In genomic region chr11:48979251-48979650, GRCm38 (mm10) we compare ENCODE assay signal across 8 mouse cellular contexts. TPM values are rescaled to one million over a fixed set of nuclear protein-coding genes. Genes with fewer than 3 reads are reported as not detected.
A peak's percentile ranks its signal among the peaks of the same experiment; 100 is the strongest.
DNase-seq lines count a peak whose midpoint lies in the region; ATAC-seq and TF ChIP-seq lines count a peak whose summit lies in the region.
"Not testable (repeated sequence)": the region's sequence is repeated elsewhere in the genome, so short reads cannot be mapped to it uniquely, and the experiment has no call there.
"Had no signal": no experiment of that assay in that cellular context is flagged by ENCODE, and none has a peak within 500 bp of the region (broad histone marks: within the 10 kb centered on the region; RNA-seq: fewer than 3 reads in every experiment).

9930111J21Rik1 (minus strand) TSS chr11:48979398.

- no CpG with 5 or more reads among the region's 3 CpGs for WGBS in liver, postnatal 0 days (ENCODE audit: insufficient replicate concordance)

- not testable (repeated sequence) for TF ChIP-seq RAD21 in CH12.LX (IDR thresholded peaks at IDR 0.05; ENCODE audit: low read depth, low read length)

- not testable (repeated sequence) for H3K27me3 ChIP-seq in CH12.LX (replicated peaks); liver, postnatal 0 days (ENCODE audit: insufficient read depth, low read length)

- TF ChIP-seq POLR2A in CH12.LX (IDR thresholded peaks at IDR 0.05; ENCODE audit: low read depth, low read length); bone marrow macrophage, adult 2 months (IDR thresholded peaks at IDR 0.05; ENCODE audit: borderline replicate concordance, low read depth, low read length): not testable (repeated sequence)

- H3K4me2 ChIP-seq in CH12.LX (ENCODE audit: insufficient read depth, low read depth, poor library complexity, severe bottlenecking): peak within 1 kb of the TSS; percentile 16; the same call in 1 of the 2 replicates
- H3K4me2 ChIP-seq in liver, postnatal 0 days (ENCODE audit: low read depth, low read length): not testable (repeated sequence)

- ATAC-seq in erythroid progenitor cell, adult 5-6 weeks (replicated peaks; ENCODE audit: low FRiP score, poor library complexity, severe bottlenecking): peak; percentile 56; the same call in 1 of the 2 replicates
- ATAC-seq in inflammation-experienced regulatory T-cells, adult 6 months: peak; percentile 78
- peak; percentile 64 for ATAC-seq in liver, postnatal 0 days
- peak; percentile 74 for ATAC-seq in megakaryocyte, adult 5-6 weeks (ENCODE audit: poor library complexity, severe bottlenecking)
- ATAC-seq in neutrophil, adult 5-6 weeks (ENCODE audit: extremely low read depth, insufficient number of reproducible peaks, low FRiP score, poor library complexity, severe bottlenecking): peak; percentile 69

- H3K9ac ChIP-seq in CH12.LX (ENCODE audit: insufficient read depth, low read depth): peak within 1 kb of the TSS; percentile 50; the same call in 1 of the 2 replicates
- not testable (repeated sequence) for H3K9ac ChIP-seq in liver, postnatal 0 days (replicated peaks)

- not testable (repeated sequence) for TF ChIP-seq EP300 in CH12.LX (IDR thresholded peaks at IDR 0.05; ENCODE audit: low read length); liver, postnatal 0 days (IDR thresholded peaks at IDR 0.05; ENCODE audit: low read depth)

- H3K4me1 ChIP-seq in CH12.LX (ENCODE audit: control insufficient read depth in 1 of 2, insufficient read depth in 2 of 2); bone marrow macrophage, adult 2 months (ENCODE audit: control insufficient read depth, insufficient read depth, low read length); liver, postnatal 0 days (ENCODE audit: insufficient read depth): not testable (repeated sequence)

- not testable (repeated sequence) for H3K36me3 ChIP-seq in CH12.LX (replicated peaks in 1 of 2; ENCODE audit: control insufficient read depth in 1 of 2, insufficient read depth in 1 of 2, low read length in 1 of 2); liver, postnatal 0 days (replicated peaks; ENCODE audit: insufficient read depth, low read length)

- in situ Hi-C loops in CH12.LX (cut with MboI; ENCODE audit: low pct_ligation_motif_present, low pct_unique_long_range_greater_than_20kb, low sequenced_read_pairs): not testable (repeated sequence)

- H3K4me3 ChIP-seq in CH12.LX (replicated peaks in 1 of 3; ENCODE audit: low read depth in 2 of 3, low read length in 2 of 3, poor library complexity in 1 of 3); liver, postnatal 0 days (ENCODE audit: low read depth, low read length): not testable (repeated sequence)
- peak within 1 kb of the TSS; percentile 24 for H3K4me3 ChIP-seq in bone marrow macrophage, adult 2 months (ENCODE audit: insufficient read depth, low read length)

- not testable (repeated sequence) for TF ChIP-seq CTCF in CH12.LX (conservative IDR thresholded peaks at IDR 0.05 in 1 of 2, IDR thresholded peaks at IDR 0.05 in 1 of 2; ENCODE audit: low read depth in 2 of 2, low read length in 2 of 2); bone marrow macrophage, adult 2 months (IDR thresholded peaks at IDR 0.05; ENCODE audit: low read depth, low read length); liver, postnatal 0 days (IDR thresholded peaks at IDR 0.05; ENCODE audit: low read depth)

- H3K9me3 ChIP-seq in CH12.LX (replicated peaks; ENCODE audit: low read length); liver, postnatal 0 days (ENCODE audit: low read length): not testable (repeated sequence)

- H3K79me2 ChIP-seq in CH12.LX (replicated peaks; ENCODE audit: control insufficient read depth, extremely low read depth, insufficient read depth, poor library complexity, severe bottlenecking): not testable (repeated sequence)

- DNase-seq in CH12.LX (ENCODE audit: extremely low read depth); liver, postnatal 0 days: not testable (repeated sequence)

- dilution Hi-C loops in CH12.LX (cut with MboI; ENCODE audit: extremely low pct_ligation_motif_present, extremely low pct_unique_long_range_greater_than_20kb, low sequenced_read_pairs): not testable (repeated sequence)

- H3K27ac ChIP-seq in CH12.LX (ENCODE audit: insufficient read depth, low read depth): peak within 1 kb of the TSS; percentile 67
- peak within 1 kb of the TSS; percentile 56 for H3K27ac ChIP-seq in bone marrow macrophage, adult 2 months (ENCODE audit: insufficient read depth, low read depth, low read length)
- H3K27ac ChIP-seq in liver, postnatal 0 days (ENCODE audit: low read depth): not testable (repeated sequence)

RNA-seq across cellular contexts. Expression of gene 9930111J21Rik1, which starts in this region (rescaled TPM):
- total RNA-seq in CH12.LX (2012; rRNA removed) (6.4 and 7.4 TPM in 2 replicates), CH12.LX (2014; rRNA removed) (3.4 and 4.3 TPM in 2 replicates)
- 6.0 and 7.8 TPM in 2 replicates for polyA plus RNA-seq in CH12.LX (2012; ENCODE audit: insufficient read length, low read depth)
- polyA plus RNA-seq in bone marrow macrophage, adult 2 months (2012; ENCODE audit: insufficient read depth, insufficient read length, missing spikeins): 27.3 and 32.4 TPM in 2 replicates
- 12.2 and 15.5 TPM in 2 replicates for total RNA-seq in erythroid progenitor cell, adult 5-6 weeks (2015; ENCODE audit: low replicate concordance)
- 1.4 and 5.0 TPM in 2 replicates for total RNA-seq in erythroid progenitor cell, adult 5-6 weeks (2017; ENCODE audit: low replicate concordance)
- 100 to 1,000 TPM; 121 to 163 (median 155) TPM for polyA plus RNA-seq in inflammation-experienced regulatory T-cells, adult 6 months (2017; shearing (Covaris generic))
- polyA plus RNA-seq in liver, postnatal 0 days (2015; fragmentation: Nextera tagmentation; extraction: Ambion mirVana): 0.67 and 1.2 TPM in 2 replicates
- 81.9 and 87.8 TPM in 2 replicates for total RNA-seq in megakaryocyte, adult 5-6 weeks (2015)
- total RNA-seq in megakaryocyte, adult 5-6 weeks (2017): 57.0 and 58.4 TPM in 2 replicates
- total RNA-seq in neutrophil, adult 5-6 weeks (2017): 94.0 and 96.4 TPM in 2 replicates
- polyA plus RNA-seq: heart, embryonic 11.5 days had no signal
